Mouse (Mus musculus) midbrain, embryonic 12.5 days (tissue): ENCODE data around the gene Fiz1. TPM values are rescaled to one million over a fixed set of nuclear protein-coding genes. Genes with fewer than 3 reads are reported as not detected.
"Not testable (repeated sequence)": the region's sequence is repeated elsewhere in the genome, so short reads cannot be mapped to it uniquely, and the experiment has no call there.

Experiments
- ATAC-seq: fragments of 200-750 bp; cut with Nextera tagmentation; 2 replicates; pipeline ENCODE4 v1.8.0; 2017; ENCODE audit warnings: low read depth, moderate TSS enrichment, moderate library complexity; ENCODE audit not compliant: low FRiP score
- H3K27ac ChIP-seq: fragments of 300-500 bp; sonication (generic); replicated peaks from 2 replicates; pipeline ENCODE4 v1.5.1; 2016; ENCODE audit warnings: mild to moderate bottlenecking
- H3K27me3 ChIP-seq: fragments of 300-500 bp; sonication (generic); 2 replicates; pipeline ENCODE4 v1.6.1; 2016; ENCODE audit warnings: mild to moderate bottlenecking
- H3K36me3 ChIP-seq: fragments of 300-500 bp; sonication (generic); 2 replicates; pipeline ENCODE4 v1.6.1; 2016
- H3K4me1 ChIP-seq: fragments of 300-500 bp; sonication (generic); 2 replicates; pipeline ENCODE4 v1.6.1; 2016
- H3K4me2 ChIP-seq: fragments of 300-500 bp; sonication (generic); replicated peaks from 2 replicates; pipeline ENCODE4 v1.6.1; 2016; ENCODE audit warnings: mild to moderate bottlenecking, moderate library complexity
- H3K4me3 ChIP-seq: fragments of 300-500 bp; sonication (generic); 2 replicates; pipeline ENCODE4 v1.5.1; 2016; ENCODE audit warnings: mild to moderate bottlenecking
- H3K9ac ChIP-seq: fragments of 300-500 bp; sonication (generic); replicated peaks from 2 replicates; pipeline ENCODE4 v1.6.1; 2016; ENCODE audit warnings: mild to moderate bottlenecking, moderate library complexity
- H3K9me3 ChIP-seq: fragments of 300-500 bp; sonication (generic); 2 replicates; pipeline ENCODE4 v1.6.1; 2016; ENCODE audit warnings: mild to moderate bottlenecking
- WGBS: fragments of 180-500 bp; shearing (Covaris S2); methylation state at CpG from one replicate; pipeline ENCODE4 v1.1.7; 2016; 5-methylcytosine and 5-hydroxymethylcytosine counted together
- polyA plus RNA-seq: library from polyadenylated mRNA; unstranded; fragments of >200 nt; fragmentation: Nextera tagmentation; extraction: Ambion mirVana; gene quantifications from 2 replicates; pipeline ENCODE4 v1.2.1, GENCODE M21; 2016

The Fiz1 gene
- polyA plus RNA-seq, 1 experiment from 2014 or later: 69.0 TPM

- no peak for ATAC-seq
- Histone ChIP-seq H3K4me3 (no peak overlapping the region), H3K9ac (no peak overlapping the region), H3K4me2 (no peak overlapping the region), H3K36me3 (peaks cover 53% of the 10 kb centered on the region), H3K4me1 (peaks cover 18% of the 10 kb centered on the region), H3K27ac (no peak overlapping the region), H3K9me3 (peaks cover 10% of the 10 kb centered on the region), H3K27me3 (no peaks in the 10 kb centered on the region)
- WGBS: 93% methylated on average over 9 of the region's 9 CpGs
These were observed 21.6 kb upstream of the Fiz1 start for GRCm38 (mm10) chr7:5036136-5036535.

GRCm38 (mm10) chr7:5035628-5036027, 21.1 kb upstream of the Fiz1 start:
- Histone ChIP-seq H3K36me3 (peaks cover 58% of the 10 kb centered on the region), H3K27me3 (no peaks in the 10 kb centered on the region), H3K4me1 (peaks cover 18% of the 10 kb centered on the region), H3K4me3 (no peak overlapping the region), H3K4me2 (no peak overlapping the region), H3K9ac (no peak overlapping the region), H3K27ac (no peak overlapping the region), H3K9me3 (peaks cover 15% of the 10 kb centered on the region)
- ATAC-seq: no peak
- WGBS: 92% methylated on average over 17 of the region's 17 CpGs

GRCm38 (mm10) chr7:5033818-5034217, 19.3 kb upstream of the Fiz1 start, which contains the start of gene 4632433K11Rik:
Gene 4632433K11Rik, plus strand, starts transcription at chr7:5034118.
- Histone ChIP-seq H3K27ac (no peak within 1 kb of the TSS), H3K4me3 (no peak within 1 kb of the TSS), H3K9ac (no peak within 1 kb of the TSS), H3K4me1 (peaks cover 10% of the 10 kb centered on the region), H3K4me2 (no peak within 1 kb of the TSS), H3K9me3 (peaks cover 30% of the 10 kb centered on the region), H3K27me3 (no peaks in the 10 kb centered on the region), H3K36me3 (peaks cover 77% of the 10 kb centered on the region)
- WGBS: 86% methylated on average over 3 of the region's 3 CpGs
- ATAC-seq: no peak

- peaks cover 30% of the 10 kb centered on the region for H3K9me3 ChIP-seq
- H3K27ac ChIP-seq: no peak overlapping the region
- no peak for ATAC-seq
- H3K4me2 ChIP-seq: no peak overlapping the region
- 78% methylated on average over 46 of the region's 46 CpGs for WGBS
- H3K4me3 ChIP-seq: no peak overlapping the region
- H3K36me3 ChIP-seq: peaks cover 93% of the 10 kb centered on the region
- no peaks in the 10 kb centered on the region for H3K4me1 ChIP-seq
- H3K9ac ChIP-seq: no peak overlapping the region
- no peaks in the 10 kb centered on the region for H3K27me3 ChIP-seq
These were observed 17.0 kb upstream of the Fiz1 start for GRCm38 (mm10) chr7:5031496-5031895.

GRCm38 (mm10) chr7:5030554-5031275, 16.2 kb upstream of the Fiz1 start:
- no peak overlapping the region for H3K4me2 ChIP-seq
- H3K36me3 ChIP-seq: peaks cover 85% of the 10 kb centered on the region
- H3K27me3 ChIP-seq: no peaks in the 10 kb centered on the region
- no peak; the same call in 1 of the 2 replicates for ATAC-seq
- H3K4me3 ChIP-seq: 0 out of 2 replicates have a peak overlapping the region, but pooled peaks have one; percentile 12
- 86% methylated on average over 63 of the region's 63 CpGs for WGBS
- peaks cover 30% of the 10 kb centered on the region for H3K9me3 ChIP-seq
- H3K4me1 ChIP-seq: no peaks in the 10 kb centered on the region
- H3K27ac ChIP-seq: no peak overlapping the region
- H3K9ac ChIP-seq: no peak overlapping the region

- H3K36me3 ChIP-seq: peaks cover 79% of the 10 kb centered on the region
- peaks cover 30% of the 10 kb centered on the region for H3K9me3 ChIP-seq
- no peak overlapping the region for H3K27ac ChIP-seq
- H3K4me3 ChIP-seq: no peak overlapping the region
- WGBS: 92% methylated on average over 21 of the region's 21 CpGs
- no peaks in the 10 kb centered on the region for H3K27me3 ChIP-seq
- H3K9ac ChIP-seq: no peak overlapping the region
- no peaks in the 10 kb centered on the region for H3K4me1 ChIP-seq
- no peak overlapping the region for H3K4me2 ChIP-seq
- no peak for ATAC-seq
These were observed 15.4 kb upstream of the Fiz1 start for GRCm38 (mm10) chr7:5029946-5030345.

GRCm38 (mm10) chr7:5029543-5029942, 15.0 kb upstream of the Fiz1 start:
- WGBS: 92% methylated on average over 22 of the region's 22 CpGs
- Histone ChIP-seq H3K9me3 (peaks cover 30% of the 10 kb centered on the region), H3K36me3 (peaks cover 79% of the 10 kb centered on the region), H3K27me3 (no peaks in the 10 kb centered on the region), H3K27ac (no peak overlapping the region), H3K9ac (no peak overlapping the region), H3K4me2 (no peak overlapping the region), H3K4me3 (no peak overlapping the region), H3K4me1 (no peaks in the 10 kb centered on the region)
- no peak for ATAC-seq

GRCm38 (mm10) chr7:5021197-5021596, 6.7 kb upstream of the Fiz1 start:
- H3K4me1 ChIP-seq: peaks cover 18% of the 10 kb centered on the region
- ATAC-seq: no peak
- H3K9ac ChIP-seq: peak overlapping the region; percentile 94
- peaks cover 36% of the 10 kb centered on the region for H3K36me3 ChIP-seq
- 52% methylated on average over 5 of the region's 5 CpGs for WGBS
- peak overlapping the region; percentile 93 for H3K4me3 ChIP-seq
- H3K27me3 ChIP-seq: no peaks in the 10 kb centered on the region
- peak overlapping the region; percentile 94 for H3K27ac ChIP-seq
- no peaks in the 10 kb centered on the region for H3K9me3 ChIP-seq
- peak overlapping the region; percentile 86 for H3K4me2 ChIP-seq

- Histone ChIP-seq H3K4me3 (peak overlapping the region; percentile 93), H3K4me1 (peaks cover 23% of the 10 kb centered on the region), H3K9me3 (no peaks in the 10 kb centered on the region), H3K36me3 (peaks cover 36% of the 10 kb centered on the region), H3K27me3 (no peaks in the 10 kb centered on the region), H3K27ac (peak overlapping the region; percentile 94), H3K4me2 (peak overlapping the region; percentile 86), H3K9ac (peak overlapping the region; percentile 94)
- WGBS: 0% methylated on average over 11 of the region's 15 CpGs
- ATAC-seq: 0 out of 2 replicates have a peak, but pooled peaks have one; percentile 1
These were observed 6.2 kb upstream of the Fiz1 start for GRCm38 (mm10) chr7:5020685-5021084.

- WGBS: 1% methylated on average over 39 of the region's 49 CpGs
- H3K4me1 ChIP-seq: peaks cover 23% of the 10 kb centered on the region
- H3K4me3 ChIP-seq: peak within 1 kb of the TSS; percentile 93
- peak within 1 kb of the TSS; percentile 94 for H3K27ac ChIP-seq
- H3K9me3 ChIP-seq: no peaks in the 10 kb centered on the region
- no peaks in the 10 kb centered on the region for H3K27me3 ChIP-seq
- peak within 1 kb of the TSS; percentile 86 for H3K4me2 ChIP-seq
- peaks cover 36% of the 10 kb centered on the region for H3K36me3 ChIP-seq
- H3K9ac ChIP-seq: peak within 1 kb of the TSS; percentile 94
- ATAC-seq: peak; percentile 91
These were observed 5.6 kb upstream of the Fiz1 start, which contains the start of the genes Zfp865 and Ccdc106 for GRCm38 (mm10) chr7:5020000-5020681. Gene Zfp865, plus strand, starts transcription at chr7:5020376. Gene Ccdc106, plus strand, starts transcription at chr7:5020553.

- not testable (repeated sequence) for ATAC-seq, H3K9ac ChIP-seq, H3K9me3 ChIP-seq, H3K27me3 ChIP-seq
- peaks cover 23% of the 10 kb centered on the region for H3K4me1 ChIP-seq
- peak overlapping the region; percentile 94 for H3K27ac ChIP-seq
- 32% methylated on average over 8 of the region's 8 CpGs for WGBS
- H3K4me3 ChIP-seq: peak overlapping the region; percentile 93
- H3K36me3 ChIP-seq: peaks cover 31% of the 10 kb centered on the region
- peak overlapping the region; percentile 86 for H3K4me2 ChIP-seq
These were observed 5.1 kb upstream of the Fiz1 start for GRCm38 (mm10) chr7:5019576-5019975.

- H3K36me3 ChIP-seq: peaks cover 15% of the 10 kb centered on the region
- H3K4me1 ChIP-seq: peaks cover 28% of the 10 kb centered on the region
- no peak overlapping the region for H3K9ac ChIP-seq
- H3K4me3 ChIP-seq: no peak overlapping the region
- H3K4me2 ChIP-seq: no peak overlapping the region
- no peaks in the 10 kb centered on the region for H3K27me3 ChIP-seq
- no peaks in the 10 kb centered on the region for H3K9me3 ChIP-seq
- 97% methylated on average over 21 of the region's 21 CpGs for WGBS
- H3K27ac ChIP-seq: no peak overlapping the region
- no peak for ATAC-seq
These were observed 3.4 kb upstream of the Fiz1 start for GRCm38 (mm10) chr7:5017931-5018330.
